Mouse (Mus musculus) thymus, adult 2 months (tissue): Measurements from ENCODE around the gene Mpl. TPM values are rescaled to one million over a fixed set of nuclear protein-coding genes. Genes with fewer than 3 reads are reported as not detected.

ENCODE experiments used
- DNase-seq: peaks from one replicate; pipeline ENCODE4 v3.0.0; 2021
- H3K27ac ChIP-seq: fragments of 200-500 bp; 2 replicates; pipeline ENCODE4 v1.5.1; 2012; ENCODE audit warnings: low read length, control low read depth; ENCODE audit not compliant: control insufficient read depth, insufficient read depth
- H3K27me3 ChIP-seq: fragments of 200-500 bp; 2 replicates; pipeline ENCODE4 v1.6.1; 2012; ENCODE audit warnings: mild to moderate bottlenecking, low read length, moderate library complexity, mixed read lengths; ENCODE audit not compliant: control insufficient read depth, insufficient read depth
- H3K36me3 ChIP-seq: fragments of 200-500 bp; 2 replicates; pipeline ENCODE4 v1.6.1; 2012; ENCODE audit warnings: mild to moderate bottlenecking, low read length, moderate library complexity; ENCODE audit not compliant: control insufficient read depth, insufficient read depth
- H3K4me1 ChIP-seq: fragments of 200-500 bp; replicated peaks from 2 replicates; pipeline ENCODE4 v1.6.1; 2012; ENCODE audit warnings: low read length; ENCODE audit not compliant: control insufficient read depth, insufficient read depth
- H3K4me3 ChIP-seq: fragments of 200-500 bp; 2 replicates; pipeline ENCODE4 v1.5.1; 2012; ENCODE audit warnings: mild to moderate bottlenecking, low read length, control low read depth, moderate library complexity; ENCODE audit not compliant: control insufficient read depth, insufficient read depth
- CTCF ChIP-seq: fragments of 200-500 bp; IDR thresholded peaks from 2 replicates; pipeline ENCODE4 v1.5.1; 2012; ENCODE audit warnings: mild to moderate bottlenecking, control low read depth, low read length, moderate library complexity, borderline replicate concordance; ENCODE audit not compliant: control insufficient read depth, poor library complexity, insufficient read depth; ENCODE audit errors: extremely low read depth
- POLR2A ChIP-seq: fragments of 200-500 bp; IDR thresholded peaks from 2 replicates; pipeline ENCODE4 v1.6.1; 2012; ENCODE audit warnings: mild to moderate bottlenecking, low read length, control low read depth, moderate library complexity; ENCODE audit not compliant: control insufficient read depth, poor library complexity, insufficient read depth; ENCODE audit errors: extremely low read depth
- WGBS: fragments of 180-500 bp; shearing (Covaris S2); methylation state at CpG from one replicate; pipeline ENCODE4 v1.1.7; 2018; 5-methylcytosine and 5-hydroxymethylcytosine counted together
- polyA plus RNA-seq: library from polyadenylated mRNA; depleted of rRNA; stranded (reverse); fragments of >200 nt; gene quantifications from 2 replicates; pipeline ENCODE4 v1.2.3, GENCODE M21; 2012; rRNA removed

The Mpl gene
- 0.11 and 0.28 TPM in 2 replicates for polyA plus RNA-seq

GRCm38 (mm10) chr4:118457345-118457975, at the start of gene Mpl:
Gene Mpl (minus strand): TSS chr4:118457513.
- DNase-seq, result no peak
- Histone ChIP-seq H3K36me3 (no peaks in the 10 kb centered on the region), H3K27me3 (no peaks in the 10 kb centered on the region), H3K4me1 (no peaks in the 10 kb centered on the region), H3K4me3 (no peak within 1 kb of the TSS), H3K27ac (no peak within 1 kb of the TSS)
- no peak for TF ChIP-seq POLR2A
- no peak for TF ChIP-seq CTCF
- WGBS, result 39% methylated on average over 9 of the region's 9 CpGs

GRCm38 (mm10) chr4:118505551-118505950, 48.2 kb upstream of the Mpl start:
- Histone ChIP-seq H3K27ac (no peak overlapping the region), H3K27me3 (no peaks in the 10 kb centered on the region), H3K4me1 (no peaks in the 10 kb centered on the region), H3K36me3 (no peaks in the 10 kb centered on the region), H3K4me3 (no peak overlapping the region)
- TF ChIP-seq CTCF (no peak), POLR2A (no peak)
- 61% methylated on average over 3 of the region's 3 CpGs for WGBS
- DNase-seq, result no peak

DNA sequence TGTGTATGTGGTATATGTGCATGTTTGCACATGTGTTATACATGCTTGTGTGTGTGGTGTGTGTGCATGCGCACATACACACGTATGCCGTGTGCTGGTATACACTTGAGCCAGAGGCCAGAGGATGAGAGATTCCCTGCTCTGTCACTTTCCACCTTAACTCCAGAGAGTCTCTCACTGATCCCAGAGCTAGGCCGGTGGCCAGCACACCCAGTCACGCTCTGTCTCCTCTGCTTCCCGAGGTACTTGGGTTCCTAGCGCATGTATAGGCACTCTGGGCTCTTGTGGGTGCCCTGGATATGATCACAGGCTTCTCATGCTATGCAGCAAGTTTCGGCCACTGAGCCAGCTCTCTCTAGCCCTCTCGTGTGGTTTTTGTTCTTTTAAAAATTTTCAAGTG, 43.5 kb upstream of the Mpl start:
- Histone ChIP-seq H3K4me3 (no peak overlapping the region), H3K27ac (no peak overlapping the region), H3K4me1 (no peaks in the 10 kb centered on the region), H3K27me3 (no peaks in the 10 kb centered on the region), H3K36me3 (no peaks in the 10 kb centered on the region)
- TF ChIP-seq POLR2A (no peak), CTCF (no peak)
- no peak for DNase-seq
- 86% methylated on average over 9 of the region's 9 CpGs for WGBS

GRCm38 (mm10) chr4:118500171-118500724, 42.9 kb upstream of the Mpl start:
- no peaks in the 10 kb centered on the region for H3K36me3 ChIP-seq
- no peaks in the 10 kb centered on the region for H3K27me3 ChIP-seq
- no peak overlapping the region for H3K27ac ChIP-seq
- no peak overlapping the region for H3K4me3 ChIP-seq
- no peak for DNase-seq
- WGBS, result 67% methylated on average over 6 of the region's 6 CpGs
- TF ChIP-seq POLR2A (no peak), CTCF (no peak)
- H3K4me1 ChIP-seq, result no peaks in the 10 kb centered on the region

DNA sequence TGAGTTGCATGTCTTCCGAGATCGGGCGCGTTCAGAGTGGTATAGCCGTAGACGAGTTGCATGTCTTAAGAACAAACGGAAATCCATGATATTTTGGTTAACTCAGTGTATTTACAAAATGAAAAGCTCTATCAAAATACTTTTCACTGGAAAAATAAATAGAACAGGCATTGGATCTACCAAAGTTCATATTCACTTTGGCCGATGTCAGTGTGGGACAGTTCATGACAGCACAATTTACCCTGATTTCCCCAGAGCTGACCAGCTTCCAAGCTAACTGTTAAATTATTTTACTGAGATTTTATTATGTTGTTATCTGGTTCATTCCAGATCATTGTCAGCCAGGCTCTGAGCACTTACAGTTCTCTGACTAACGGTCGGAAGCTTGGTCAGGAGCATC, 33.1 kb upstream of the Mpl start:
- no peaks in the 10 kb centered on the region for H3K36me3 ChIP-seq
- no peaks in the 10 kb centered on the region for H3K27me3 ChIP-seq
- no peak overlapping the region for H3K27ac ChIP-seq
- TF ChIP-seq POLR2A, result no peak
- TF ChIP-seq CTCF, result no peak
- H3K4me1 ChIP-seq, result no peaks in the 10 kb centered on the region
- WGBS, result 92% methylated on average over 10 of the region's 10 CpGs
- H3K4me3 ChIP-seq, result no peak overlapping the region
- DNase-seq, result no peak

DNA sequence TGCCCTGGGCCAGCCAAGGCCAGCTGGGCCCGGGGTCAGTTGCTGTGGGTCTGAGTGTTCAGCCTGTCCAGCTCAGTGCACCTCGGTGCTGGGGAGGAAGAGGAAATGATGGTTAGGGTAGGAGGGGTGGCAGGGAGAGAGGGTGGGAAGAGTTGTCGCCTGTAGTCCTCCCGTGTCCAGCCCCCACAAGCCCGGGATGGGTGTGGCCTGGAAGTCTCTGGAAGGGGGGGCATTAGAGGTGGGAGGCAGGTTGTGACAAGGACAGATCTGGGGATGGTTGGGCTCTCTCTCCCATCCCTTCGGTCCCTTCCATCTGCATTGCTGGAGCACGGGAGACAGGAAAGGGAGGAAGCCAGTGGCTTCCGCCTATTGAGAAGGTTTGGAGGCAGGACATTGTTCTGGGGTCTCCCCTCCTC, 32.4 kb upstream of the Mpl start, which contains the start of gene Tie1:
Tie1 (minus strand) TSS at position 345 of the 416 bp plus-strand sequence.
- WGBS, result 15% methylated on average over 8 of the region's 8 CpGs
- TF ChIP-seq CTCF, result no peak
- no peak for TF ChIP-seq POLR2A
- Histone ChIP-seq H3K4me3 (no peak within 1 kb of the TSS), H3K27me3 (no peaks in the 10 kb centered on the region), H3K4me1 (no peaks in the 10 kb centered on the region), H3K27ac (no peak within 1 kb of the TSS), H3K36me3 (no peaks in the 10 kb centered on the region)
- DNase-seq, result no peak

- WGBS, result 92% methylated on average over 15 of the region's 15 CpGs
- Histone ChIP-seq H3K4me3 (no peak overlapping the region), H3K27ac (no peak overlapping the region), H3K27me3 (no peaks in the 10 kb centered on the region), H3K36me3 (no peaks in the 10 kb centered on the region), H3K4me1 (no peaks in the 10 kb centered on the region)
- no peak for DNase-seq
- TF ChIP-seq POLR2A (no peak), CTCF (no peak)
Observed at GRCm38 (mm10) chr4:118476773-118477530, 19.6 kb upstream of the Mpl start.
